Mouse (Mus musculus): Measurements from ENCODE around the gene Rab15.

- no peak for TF ChIP-seq CTCF (IDR thresholded peaks at IDR 0.05 in 2 of 3, conservative IDR thresholded peaks at IDR 0.05 in 1 of 3; ENCODE audit: control insufficient read depth in 1 of 3, insufficient read depth in 1 of 3, low read depth in 2 of 3, low read length in 3 of 3, poor library complexity in 1 of 3, severe bottlenecking in 1 of 3)
- no peak for TF ChIP-seq NRF1 (IDR thresholded peaks at IDR 0.05; ENCODE audit: insufficient read depth, low read depth, low read length, poor library complexity, severe bottlenecking)
- TF ChIP-seq ZNF384 (IDR thresholded peaks at IDR 0.05; ENCODE audit: low read depth, low read length) = no peak
- TF ChIP-seq POLR2A (IDR thresholded peaks at IDR 0.05; ENCODE audit: control insufficient read depth in 1 of 2, insufficient read depth in 1 of 2, low read depth in 1 of 2, low read length in 2 of 2, poor library complexity in 1 of 2) = no peak
- no peak for TF ChIP-seq MEF2A (IDR thresholded peaks at IDR 0.05; ENCODE audit: extremely low read depth, insufficient replicate concordance, low read depth, low read length, poor library complexity, severe bottlenecking)
- TF ChIP-seq GATA1 (IDR thresholded peaks at IDR 0.05; ENCODE audit: low read depth, low read length) = no peak
- no peak for TF ChIP-seq MAFK (IDR thresholded peaks at IDR 0.05; ENCODE audit: borderline replicate concordance, low read depth, low read length)
- no peak for TF ChIP-seq POLR2AphosphoS2 (IDR thresholded peaks at IDR 0.05; ENCODE audit: low read length)
- TF ChIP-seq KAT2A (conservative IDR thresholded peaks at IDR 0.05; ENCODE audit: low read depth, low read length) = no peak
- no peak for TF ChIP-seq UBTF (IDR thresholded peaks at IDR 0.05; ENCODE audit: borderline replicate concordance, insufficient read depth, low read depth, low read length)
- no peak for TF ChIP-seq TBP (IDR thresholded peaks at IDR 0.05; ENCODE audit: low read depth, low read length)
- TF ChIP-seq SMC3 (IDR thresholded peaks at IDR 0.05; ENCODE audit: low read depth, low read length) = no peak
- no peak for TF ChIP-seq ELF1 (IDR thresholded peaks at IDR 0.05; ENCODE audit: low read depth, low read length)
Observed at GRCm38 (mm10) chr12:76867586-76868280, 45.0 kb upstream of the Rab15 start.
